Mouse (Mus musculus): ENCODE measurements around the gene Tmem211. TPM values are rescaled to one million over a fixed set of nuclear protein-coding genes. Genes with fewer than 3 reads are reported as not detected.

Tmem211 gene
- polyA plus RNA-seq, 1 experiment, result not detected

DNA sequence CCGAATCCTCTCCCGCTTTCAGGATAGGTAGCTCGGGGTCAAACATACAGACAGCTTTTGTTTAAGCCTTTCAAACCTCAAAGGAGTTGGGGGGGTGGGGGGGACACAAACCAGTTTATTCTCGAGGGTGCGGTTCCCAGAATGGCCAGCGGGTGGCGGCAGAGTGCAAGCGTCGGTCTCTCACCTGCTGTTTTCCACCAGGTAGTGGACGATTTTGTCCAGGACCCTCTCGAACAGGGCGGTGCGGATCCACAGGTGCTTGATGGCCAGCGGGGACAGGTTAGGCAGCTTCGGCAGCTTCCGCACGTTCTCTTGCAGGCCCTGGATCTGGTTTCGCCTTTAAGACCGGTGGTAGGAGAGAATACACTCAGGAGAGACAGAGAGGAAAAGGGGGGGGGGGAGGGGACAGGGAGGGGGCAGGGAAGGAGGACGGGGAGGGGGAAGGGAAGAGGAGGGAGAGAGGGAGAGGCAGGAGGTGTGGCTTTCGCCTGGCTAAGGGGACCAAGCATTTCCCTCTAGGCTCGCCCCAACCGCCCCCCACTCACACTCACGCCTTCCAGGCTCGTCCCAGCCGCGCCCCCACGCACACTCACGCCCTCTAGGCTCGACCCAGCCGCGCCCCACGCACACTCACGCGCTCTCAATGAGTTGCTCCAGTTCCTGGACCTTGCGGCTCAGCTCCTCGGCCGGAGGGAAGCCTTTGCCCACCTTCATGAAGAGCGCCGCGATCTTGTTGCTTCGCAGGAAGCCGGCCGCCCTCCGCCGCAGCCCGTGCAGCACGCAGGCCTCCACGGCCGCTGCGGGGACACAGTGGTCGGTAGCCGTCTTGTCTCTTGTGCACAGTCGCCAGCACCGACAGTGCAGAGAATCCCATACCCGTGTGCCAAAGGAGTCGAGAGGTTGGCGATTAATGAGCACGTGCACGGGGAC lies 60.1 kb downstream of the Tmem211 start:
- H3K4me1 ChIP-seq (ENCODE audit: control insufficient read depth, insufficient read depth, low read length), result peaks cover 2% of the 10 kb centered on the region; the same call in 1 of the 2 replicates
- no peak overlapping the region for H3K4me3 ChIP-seq (replicated peaks; ENCODE audit: control insufficient read depth, low read depth, low read length)
- TF ChIP-seq POLR2A (IDR thresholded peaks at IDR 0.05; ENCODE audit: borderline replicate concordance, control insufficient read depth, low read depth, low read length) (no peak), CTCF (IDR thresholded peaks at IDR 0.05; ENCODE audit: control insufficient read depth, insufficient read depth, low read length) (peak; percentile 58)
- WGBS, result 54% methylated on average over 60 of the region's 60 CpGs
- no peak overlapping the region for H3K27ac ChIP-seq (ENCODE audit: control insufficient read depth, insufficient read depth, low read depth, low read length, poor library complexity)

DNA sequence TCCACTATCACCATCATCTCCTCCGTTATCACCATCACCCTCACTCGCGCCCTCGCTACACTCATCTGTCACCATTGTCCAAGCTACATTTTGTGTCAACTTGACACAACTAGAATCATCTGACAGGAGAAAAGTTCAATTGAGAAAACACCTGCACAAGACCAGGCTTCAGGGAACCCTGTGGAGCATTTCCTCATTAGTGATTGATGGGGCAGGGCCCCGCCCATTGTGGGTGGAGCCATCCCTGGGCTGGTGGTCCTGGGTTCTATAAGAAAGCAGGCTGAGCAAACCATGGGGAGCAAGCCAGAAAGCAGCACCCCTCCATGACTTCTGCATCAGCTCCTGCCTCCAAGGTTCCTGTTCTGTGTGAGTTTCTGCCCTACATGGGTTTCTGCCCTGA lies 61.1 kb downstream of the Tmem211 start:
- Histone ChIP-seq H3K4me1 (ENCODE audit: control insufficient read depth, insufficient read depth, low read length) (peaks cover 2% of the 10 kb centered on the region; the same call in 1 of the 2 replicates), H3K4me3 (replicated peaks; ENCODE audit: control insufficient read depth, low read depth, low read length) (no peak overlapping the region), H3K27ac (ENCODE audit: control insufficient read depth, insufficient read depth, low read depth, low read length, poor library complexity) (no peak overlapping the region)
- TF ChIP-seq CTCF (IDR thresholded peaks at IDR 0.05; ENCODE audit: control insufficient read depth, insufficient read depth, low read length), result no peak
- no peak for TF ChIP-seq POLR2A (IDR thresholded peaks at IDR 0.05; ENCODE audit: borderline replicate concordance, control insufficient read depth, low read depth, low read length)
- 82% methylated on average over 5 of the region's 5 CpGs for WGBS

DNA sequence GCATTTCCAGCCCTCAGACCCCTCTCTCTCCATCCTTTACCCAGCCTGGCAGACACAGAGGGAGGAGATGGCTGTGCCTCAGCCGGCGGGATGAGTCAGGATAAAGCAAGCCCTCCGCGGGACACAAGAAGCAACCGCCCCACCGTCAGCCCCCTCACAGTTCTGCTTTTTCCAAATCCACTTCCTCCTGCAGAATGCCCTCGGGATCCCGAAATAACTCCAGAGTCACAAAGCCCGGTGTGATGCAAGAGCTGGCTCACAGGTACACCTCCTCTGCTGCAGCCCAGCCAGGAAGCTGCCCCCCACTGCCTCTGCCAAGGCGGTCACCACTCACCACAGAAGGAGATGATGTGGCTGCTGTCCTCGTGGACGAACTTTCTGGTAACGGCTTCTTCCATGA lies 61.8 kb downstream of the Tmem211 start:
- Histone ChIP-seq H3K4me1 (ENCODE audit: control insufficient read depth, insufficient read depth, low read length) (no peaks in the 10 kb centered on the region; the same call in 1 of the 2 replicates), H3K4me3 (replicated peaks; ENCODE audit: control insufficient read depth, low read depth, low read length) (no peak overlapping the region), H3K27ac (ENCODE audit: control insufficient read depth, insufficient read depth, low read depth, low read length, poor library complexity) (no peak overlapping the region)
- WGBS, result 2% methylated on average over 13 of the region's 13 CpGs
- no peak for TF ChIP-seq CTCF (IDR thresholded peaks at IDR 0.05; ENCODE audit: control insufficient read depth, insufficient read depth, low read length)
- TF ChIP-seq POLR2A (IDR thresholded peaks at IDR 0.05; ENCODE audit: borderline replicate concordance, control insufficient read depth, low read depth, low read length), result no peak

Other genes starting within 250 kb of the Tmem211 start
- 8.1 and 17.4 TPM in 2 replicates for gene Grk3, start 211.1 kb upstream of the Tmem211 start, polyA plus RNA-seq (2011; ENCODE audit: insufficient read depth, insufficient read length, low replicate concordance, missing spikeins)
- not detected in 2 replicates for gene Crybb2, start 156.8 kb upstream of the Tmem211 start, polyA plus RNA-seq (2011; ENCODE audit: insufficient read depth, insufficient read length, low replicate concordance, missing spikeins)
- gene Crybb3, start 145.3 kb upstream of the Tmem211 start, polyA plus RNA-seq (2011; ENCODE audit: insufficient read depth, insufficient read length, low replicate concordance, missing spikeins), result not detected in 2 replicates
- gene 2900026A02Rik, start 5.7 kb upstream of the Tmem211 start, polyA plus RNA-seq (2011; ENCODE audit: insufficient read depth, insufficient read length, low replicate concordance, missing spikeins), result 1.5 and 4.1 TPM in 2 replicates
- not detected in 2 replicates for gene Sgsm1, start 83.9 kb downstream of the Tmem211 start, polyA plus RNA-seq (2011; ENCODE audit: insufficient read depth, insufficient read length, low replicate concordance, missing spikeins)
- not detected in 2 replicates for gene Aym1, start 130.4 kb downstream of the Tmem211 start, polyA plus RNA-seq (2011; ENCODE audit: insufficient read depth, insufficient read length, low replicate concordance, missing spikeins)